Mouse (Mus musculus) ES-E14 (cell line): ENCODE results near the gene Zfp526. TPM values are rescaled to one million over a fixed set of nuclear protein-coding genes. Genes with fewer than 3 reads are reported as not detected.

ENCODE experiments used
- DNase-seq: peaks from one replicate; pipeline ENCODE4 v3.0.0-alpha.2; 2013; ENCODE audit warnings: low read depth, low spot score
- H3K27ac ChIP-seq: 2 replicates; pipeline ENCODE4 v1.5.1; 2012; ENCODE audit warnings: low read depth, mild to moderate bottlenecking, low read length, moderate library complexity, mixed read lengths; ENCODE audit not compliant: poor library complexity, insufficient read depth, severe bottlenecking
- H3K36me3 ChIP-seq: 2 replicates; pipeline ENCODE4 v1.6.1; 2012; ENCODE audit warnings: mild to moderate bottlenecking, low read length, moderate library complexity, mixed read lengths; ENCODE audit not compliant: control insufficient read depth, poor library complexity, insufficient read depth, severe bottlenecking
- H3K4me1 ChIP-seq, 2 experiments: fragments of 150-350 bp in 1 of 2; sonication (generic) in 1 of 2; 2 replicates each; pipeline ENCODE4 v1.6.1; 2012; ENCODE audit warnings: low read length in 2 of 2, mild to moderate bottlenecking in 1 of 2, mixed read lengths in 1 of 2; ENCODE audit not compliant: control insufficient read depth in 2 of 2, insufficient read depth in 2 of 2, poor library complexity in 1 of 2
- H3K4me3 ChIP-seq, 2 experiments: fragments of 150-350 bp in 1 of 2; sonication (generic) in 1 of 2; 2 replicates each; pipeline ENCODE4 v1.5.1; 2012; ENCODE audit warnings: low read length in 2 of 2, low read depth in 1 of 2, mild to moderate bottlenecking in 1 of 2, mixed read lengths in 1 of 2; ENCODE audit not compliant: insufficient read depth in 1 of 2, poor library complexity in 1 of 2, severe bottlenecking in 1 of 2
- H3K9ac ChIP-seq: 2 replicates; pipeline ENCODE4 v1.6.1; 2012; ENCODE audit warnings: low read depth, mild to moderate bottlenecking, low read length, mixed read lengths; ENCODE audit not compliant: poor library complexity, insufficient read depth, severe bottlenecking
- H3K9me3 ChIP-seq: fragments of 150-350 bp; sonication (generic); 2 replicates; pipeline ENCODE4 v1.6.1; 2012; ENCODE audit warnings: low read depth, mild to moderate bottlenecking, low read length; ENCODE audit not compliant: control insufficient read depth, insufficient read depth
- CHD2 ChIP-seq: IDR thresholded peaks from 2 replicates; pipeline ENCODE4 v1.6.1; 2014; ENCODE audit warnings: mild to moderate bottlenecking, low read depth, low read length, inconsistent platforms
- HCFC1 ChIP-seq: IDR thresholded peaks from 2 replicates; pipeline ENCODE4 v1.6.1; 2012; ENCODE audit warnings: low read length, inconsistent platforms, borderline replicate concordance; ENCODE audit not compliant: insufficient read depth
- MAFK ChIP-seq: IDR thresholded peaks from 2 replicates; pipeline ENCODE4 v1.6.1; 2014; ENCODE audit warnings: mild to moderate bottlenecking, low read depth, low read length, inconsistent platforms; ENCODE audit not compliant: insufficient read depth
- ZC3H11A ChIP-seq: IDR thresholded peaks from 2 replicates; pipeline ENCODE4 v1.6.1; 2012; ENCODE audit warnings: low read depth, mild to moderate bottlenecking, inconsistent platforms, low read length, borderline replicate concordance
- ZNF384 ChIP-seq: IDR thresholded peaks from 2 replicates; pipeline ENCODE4 v1.6.1; 2012; ENCODE audit warnings: low read depth, low read length, inconsistent platforms
- in situ Hi-C, 2 experiments: fragments of 600-800 bp; cut with MboI; formaldehyde crosslinking; loops; one replicate each; pipeline ENCODE4 v1.15.1; 2025; ENCODE audit warnings: low sequenced_read_pairs in 2 of 2, inconsistent platforms in 1 of 2; ENCODE audit not compliant: unreplicated experiment in 2 of 2
- total RNA-seq: library from RNA; depleted of rRNA; stranded (reverse); fragments of 300-350 nt; gene quantifications from 2 replicates; pipeline ENCODE4 v1.2.3, GENCODE M21; 2012

Zfp526 gene
- total RNA-seq, 1 experiment, result 5.0 TPM

- no peak overlapping the region for H3K27ac ChIP-seq
- H3K9ac ChIP-seq, result peak overlapping the region; percentile 22; the same call in 1 of the 2 replicates
- no peaks in the 10 kb centered on the region for H3K9me3 ChIP-seq
- in situ Hi-C loops, result no loop called here
- peak overlapping the region; percentile 31 to 83 for H3K4me3 ChIP-seq
- H3K36me3 ChIP-seq, result peaks cover 22% of the 10 kb centered on the region
- peaks cover 4 to 11% of the 10 kb centered on the region in 2 experiments; a peak in 3 of 4 replicates for H3K4me1 ChIP-seq
- no peak for TF ChIP-seq ZNF384
- TF ChIP-seq ZC3H11A, result no peak
- no peak for TF ChIP-seq CHD2
- TF ChIP-seq HCFC1, result peak; percentile 92
- no peak for DNase-seq
These were observed 17.8 kb downstream of the Zfp526 start for GRCm38 (mm10) chr7:25238829-25239623.

GRCm38 (mm10) chr7:25240631-25241030 lies 19.4 kb downstream of the Zfp526 start:
- DNase-seq, result no peak
- TF ChIP-seq HCFC1 (no peak), CHD2 (no peak), ZNF384 (no peak), MAFK (no peak), ZC3H11A (no peak)
- no peak overlapping the region; the same call in 1 of the 2 replicates for H3K27ac ChIP-seq
- no peak overlapping the region for H3K9ac ChIP-seq
- H3K36me3 ChIP-seq, result peaks cover 30% of the 10 kb centered on the region
- no peaks in the 10 kb centered on the region for H3K9me3 ChIP-seq
- H3K4me3 ChIP-seq, result no peak overlapping the region
- H3K4me1 ChIP-seq, result peaks cover 6 to 23% of the 10 kb centered on the region in 2 experiments
- in situ Hi-C loops, result no loop called here

DNA sequence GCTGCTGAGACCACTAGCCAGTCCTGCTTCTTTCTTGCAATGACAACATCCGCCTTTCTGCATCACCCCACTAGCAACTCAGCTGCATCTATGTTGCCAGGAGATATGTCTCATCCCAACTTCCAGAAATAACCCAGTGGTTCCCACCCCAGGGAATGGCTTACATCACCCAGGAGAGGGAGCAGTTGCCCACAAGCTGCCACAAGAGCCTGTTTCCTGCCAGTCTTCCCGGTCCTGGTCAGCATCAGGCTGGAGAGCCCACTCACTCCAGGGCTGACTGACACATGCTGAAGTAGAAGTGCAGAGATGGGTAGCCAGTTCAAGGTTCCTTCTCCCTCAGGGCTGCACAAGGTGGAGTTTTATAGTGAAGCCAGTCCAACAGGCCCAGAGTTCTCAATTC lies 19.8 kb downstream of the Zfp526 start:
- H3K4me3 ChIP-seq, result no peak overlapping the region
- in situ Hi-C loops, result no loop called here
- H3K9ac ChIP-seq, result no peak overlapping the region
- TF ChIP-seq CHD2 (no peak), HCFC1 (no peak), ZNF384 (peak; percentile 53; the same call in 1 of the 2 replicates), MAFK (no peak), ZC3H11A (peak; percentile 68; the same call in 1 of the 2 replicates)
- DNase-seq, result no peak
- peaks cover 7 to 23% of the 10 kb centered on the region in 2 experiments for H3K4me1 ChIP-seq
- peaks cover 34% of the 10 kb centered on the region for H3K36me3 ChIP-seq
- no peak overlapping the region; the same call in 1 of the 2 replicates for H3K27ac ChIP-seq
- no peaks in the 10 kb centered on the region for H3K9me3 ChIP-seq

GRCm38 (mm10) chr7:25243361-25243760 lies 22.1 kb downstream of the Zfp526 start:
- peaks cover 3 to 31% of the 10 kb centered on the region in 2 experiments; a peak in 3 of 4 replicates for H3K4me1 ChIP-seq
- no peak for DNase-seq
- H3K9me3 ChIP-seq, result no peaks in the 10 kb centered on the region
- H3K27ac ChIP-seq, result peak overlapping the region; percentile 54; the same call in 1 of the 2 replicates
- H3K9ac ChIP-seq, result no peak overlapping the region
- in situ Hi-C loops, result no loop called here
- H3K4me3 ChIP-seq, result no peak overlapping the region
- TF ChIP-seq ZNF384, result no peak
- no peak for TF ChIP-seq CHD2
- TF ChIP-seq MAFK, result no peak
- TF ChIP-seq HCFC1, result no peak
- no peak for TF ChIP-seq ZC3H11A
- H3K36me3 ChIP-seq, result peaks cover 43% of the 10 kb centered on the region
